Mouse (Mus musculus): ENCODE results near the gene Tmem178.

DNA sequence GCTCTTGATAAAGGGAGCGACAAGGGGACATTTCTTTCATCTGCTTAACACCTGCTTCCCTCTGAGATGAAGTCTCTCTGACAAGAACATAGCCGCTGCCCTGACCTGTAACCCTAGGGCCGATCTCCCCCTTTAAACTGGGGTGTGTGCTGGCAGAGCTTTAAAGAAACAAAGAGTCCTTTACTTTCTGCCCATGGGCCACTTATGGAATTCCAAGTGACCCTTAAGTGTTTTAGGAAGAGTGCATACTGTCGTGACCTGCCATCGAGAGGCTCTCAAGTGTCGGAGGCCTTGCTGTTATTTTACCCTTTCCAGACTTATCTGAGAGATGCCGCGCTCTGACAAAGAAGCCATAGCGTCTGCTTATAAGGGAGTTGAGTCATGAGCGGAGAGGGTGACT is 35.7 kb downstream of the Tmem178 start:
- TF ChIP-seq CTCF (IDR thresholded peaks at IDR 0.05; ENCODE audit: low read depth) (no peak), EP300 (optimal IDR thresholded peaks at IDR 0.05) (no peak)
